ENCODE assay signal across 13 mouse cellular contexts in genomic region chr17:7870862-7871605, GRCm38 (mm10). TPM values are rescaled to one million over a fixed set of nuclear protein-coding genes. Genes with fewer than 3 reads are reported as not detected.
"Had no signal": no experiment of that assay in that cellular context is flagged by ENCODE, and none has a peak within 500 bp of the region (broad histone marks: within the 10 kb centered on the region; RNA-seq: fewer than 3 reads in every experiment).

No protein-coding gene starts in this region.

- DNase-seq: kidney, adult 9 months; liver; liver, embryonic 13.5 days; liver, postnatal 0 days; lung, postnatal 14 days; right cerebral cortex, postnatal 14 days had no signal

- H3K27ac ChIP-seq: kidney, postnatal 0 days; limb, embryonic 12.5 days; liver, embryonic 13.5 days; lung, embryonic 15.5 days; macrophage; midbrain, embryonic 15.5 days had no signal

- H3K4me3 ChIP-seq: limb, embryonic 12.5 days; liver, embryonic 13.5 days; lung, embryonic 15.5 days; megakaryocyte, embryonic 14.5 days; midbrain, embryonic 15.5 days had no signal

RNA-seq across cellular contexts. Expression of gene Fndc1, which starts 43.9 kb away (rescaled TPM):
- total RNA-seq: monocyte, adult 5-6 weeks had no signal
- polyA plus RNA-seq: macrophage had no signal
